Mouse (Mus musculus) lung, postnatal 0 days (tissue): Measurements from ENCODE around the gene Flad1.

Experiments
- CTCF ChIP-seq: IDR thresholded peaks from 2 replicates; pipeline ENCODE4 v1.5.1; 2016; ENCODE audit warnings: antibody characterized with exemption, mild to moderate bottlenecking
- EP300 ChIP-seq: IDR thresholded peaks from 2 replicates; pipeline ENCODE4 v1.6.1; 2016; ENCODE audit warnings: antibody characterized with exemption, mild to moderate bottlenecking, control low read depth

- TF ChIP-seq CTCF = no peak
- TF ChIP-seq EP300 = no peak
Measured at GRCm38 (mm10) chr3:89392871-89393311, 18.8 kb downstream of the Flad1 start.
